Mouse (Mus musculus): ENCODE results near the gene Agbl3.

- no peak for TF ChIP-seq CTCF (IDR thresholded peaks at IDR 0.05; ENCODE audit: borderline replicate concordance, control insufficient read depth, extremely low read depth, insufficient read depth, low read length, poor library complexity)
- TF ChIP-seq POLR2A (IDR thresholded peaks at IDR 0.05; ENCODE audit: control insufficient read depth, extremely low read depth, insufficient read depth, low read length, poor library complexity) = no peak
These were observed 10.2 kb upstream of the Agbl3 start for GRCm38 (mm10) chr6:34769984-34770383.

Measured in thymus, adult 2 months (tissue).